Mouse (Mus musculus) 416B (cell line): ENCODE data around the gene Bri3.

Experiments
- DNase-seq: peaks from one replicate; pipeline ENCODE4 v3.0.0; 2011; ENCODE audit warnings: low read depth

Bri3 gene

GRCm38 (mm10) chr5:144243901-144244487 lies at the start of gene Bri3:
TSS of gene Bri3 (plus strand) at chr5:144244437.
- DNase-seq = no peak

GRCm38 (mm10) chr5:144195567-144195966 lies 48.7 kb upstream of the Bri3 start:
- DNase-seq = no peak

- DNase-seq = no peak
Observed at GRCm38 (mm10) chr5:144200616-144201015, 43.6 kb upstream of the Bri3 start.

GRCm38 (mm10) chr5:144202430-144202829 lies 41.8 kb upstream of the Bri3 start:
- DNase-seq = no peak

- no peak for DNase-seq
Observed at GRCm38 (mm10) chr5:144203398-144203959, 40.8 kb upstream of the Bri3 start.

GRCm38 (mm10) chr5:144204303-144204702 lies 39.9 kb upstream of the Bri3 start:
- no peak for DNase-seq

GRCm38 (mm10) chr5:144204911-144205310 lies 39.3 kb upstream of the Bri3 start:
- no peak for DNase-seq

GRCm38 (mm10) chr5:144206069-144206468 lies 38.2 kb upstream of the Bri3 start:
- no peak for DNase-seq

- DNase-seq = no peak
Observed at GRCm38 (mm10) chr5:144207478-144207877, 36.8 kb upstream of the Bri3 start.

GRCm38 (mm10) chr5:144214453-144214852 lies 29.8 kb upstream of the Bri3 start:
- DNase-seq = peak; percentile 59

- DNase-seq = peak; percentile 53
Observed at GRCm38 (mm10) chr5:144215992-144216391, 28.2 kb upstream of the Bri3 start.

GRCm38 (mm10) chr5:144218061-144218460 lies 26.2 kb upstream of the Bri3 start:
- no peak for DNase-seq

- DNase-seq = peak; percentile 52
Observed at GRCm38 (mm10) chr5:144219306-144219705, 24.9 kb upstream of the Bri3 start.

- DNase-seq = no peak
Observed at GRCm38 (mm10) chr5:144219936-144220335, 24.3 kb upstream of the Bri3 start.

- peak; percentile 94 for DNase-seq
Observed at GRCm38 (mm10) chr5:144221305-144221704, 22.9 kb upstream of the Bri3 start.

- DNase-seq = peak; percentile 44
Observed at GRCm38 (mm10) chr5:144222811-144223502, 21.3 kb upstream of the Bri3 start.

- DNase-seq = peak; percentile 94
Observed at GRCm38 (mm10) chr5:144223503-144223862, 20.8 kb upstream of the Bri3 start, which contains the start of gene Tecpr1. TSS of gene Tecpr1 (minus strand) at chr5:144223615.

GRCm38 (mm10) chr5:144223899-144224816 lies 20.1 kb upstream of the Bri3 start:
- peak; percentile 27 for DNase-seq

GRCm38 (mm10) chr5:144226220-144226619 lies 18.0 kb upstream of the Bri3 start:
- no peak for DNase-seq

GRCm38 (mm10) chr5:144230216-144230615 lies 14.0 kb upstream of the Bri3 start:
- DNase-seq = peak; percentile 26

GRCm38 (mm10) chr5:144231410-144231809 lies 12.8 kb upstream of the Bri3 start:
- DNase-seq = peak; percentile 82

GRCm38 (mm10) chr5:144232531-144232930 lies 11.7 kb upstream of the Bri3 start:
- no peak for DNase-seq
